Mouse (Mus musculus) forebrain, embryonic 16.5 days (tissue): ENCODE measurements around the gene Dda1. TPM values are rescaled to one million over a fixed set of nuclear protein-coding genes. Genes with fewer than 3 reads are reported as not detected.

Source experiments
- ATAC-seq: fragments of 200-750 bp; cut with Nextera tagmentation; 2 replicates; pipeline ENCODE4 v1.8.0; 2017; ENCODE audit warnings: mild to moderate bottlenecking, moderate library complexity
- H3K27ac ChIP-seq: fragments of 300-500 bp; sonication (generic); 2 replicates; pipeline ENCODE4 v1.5.1; 2014; ENCODE audit warnings: low read length, control low read depth
- H3K27me3 ChIP-seq: fragments of 300-500 bp; sonication (generic); replicated peaks from 2 replicates; pipeline ENCODE4 v1.6.1; 2014; ENCODE audit warnings: low read length; ENCODE audit not compliant: control insufficient read depth, insufficient read depth
- H3K36me3 ChIP-seq: fragments of 300-500 bp; sonication (generic); 2 replicates; pipeline ENCODE4 v1.6.1; 2014; ENCODE audit not compliant: control insufficient read depth, insufficient read depth
- H3K4me1 ChIP-seq: fragments of 300-500 bp; sonication (generic); replicated peaks from 2 replicates; pipeline ENCODE4 v1.6.1; 2014; ENCODE audit warnings: low read length; ENCODE audit not compliant: control insufficient read depth, insufficient read depth
- H3K4me2 ChIP-seq: fragments of 300-500 bp; sonication (generic); 2 replicates; pipeline ENCODE4 v1.6.1; 2014; ENCODE audit warnings: mild to moderate bottlenecking, low read length, control low read depth
- H3K4me3 ChIP-seq: fragments of 300-500 bp; sonication (generic); replicated peaks from 2 replicates; pipeline ENCODE4 v1.5.1; 2014; ENCODE audit warnings: mild to moderate bottlenecking, low read length, control low read depth
- H3K9ac ChIP-seq: fragments of 300-500 bp; sonication (generic); replicated peaks from 2 replicates; pipeline ENCODE4 v1.6.1; 2014; ENCODE audit warnings: low read depth, low read length, control low read depth
- H3K9me3 ChIP-seq: fragments of 300-500 bp; sonication (generic); 2 replicates; pipeline ENCODE4 v1.6.1; 2016; ENCODE audit warnings: low read length; ENCODE audit not compliant: control insufficient read depth
- WGBS: fragments of 180-500 bp; shearing (Covaris S2); extraction: QIAGEN DNeasy Blood & Tissue Kit; methylation state at CpG from one replicate; pipeline ENCODE4 v1.1.7; 2014; 5-methylcytosine and 5-hydroxymethylcytosine counted together
- polyA plus RNA-seq: library from polyadenylated mRNA; unstranded; fragments of >200 nt; fragmentation: Nextera tagmentation; extraction: Ambion mirVana; gene quantifications from 2 replicates; pipeline ENCODE4 v1.2.1, GENCODE M21; 2015

Gene Dda1
- polyA plus RNA-seq, 1 experiment from 2014 or later, result 236 TPM

DNA sequence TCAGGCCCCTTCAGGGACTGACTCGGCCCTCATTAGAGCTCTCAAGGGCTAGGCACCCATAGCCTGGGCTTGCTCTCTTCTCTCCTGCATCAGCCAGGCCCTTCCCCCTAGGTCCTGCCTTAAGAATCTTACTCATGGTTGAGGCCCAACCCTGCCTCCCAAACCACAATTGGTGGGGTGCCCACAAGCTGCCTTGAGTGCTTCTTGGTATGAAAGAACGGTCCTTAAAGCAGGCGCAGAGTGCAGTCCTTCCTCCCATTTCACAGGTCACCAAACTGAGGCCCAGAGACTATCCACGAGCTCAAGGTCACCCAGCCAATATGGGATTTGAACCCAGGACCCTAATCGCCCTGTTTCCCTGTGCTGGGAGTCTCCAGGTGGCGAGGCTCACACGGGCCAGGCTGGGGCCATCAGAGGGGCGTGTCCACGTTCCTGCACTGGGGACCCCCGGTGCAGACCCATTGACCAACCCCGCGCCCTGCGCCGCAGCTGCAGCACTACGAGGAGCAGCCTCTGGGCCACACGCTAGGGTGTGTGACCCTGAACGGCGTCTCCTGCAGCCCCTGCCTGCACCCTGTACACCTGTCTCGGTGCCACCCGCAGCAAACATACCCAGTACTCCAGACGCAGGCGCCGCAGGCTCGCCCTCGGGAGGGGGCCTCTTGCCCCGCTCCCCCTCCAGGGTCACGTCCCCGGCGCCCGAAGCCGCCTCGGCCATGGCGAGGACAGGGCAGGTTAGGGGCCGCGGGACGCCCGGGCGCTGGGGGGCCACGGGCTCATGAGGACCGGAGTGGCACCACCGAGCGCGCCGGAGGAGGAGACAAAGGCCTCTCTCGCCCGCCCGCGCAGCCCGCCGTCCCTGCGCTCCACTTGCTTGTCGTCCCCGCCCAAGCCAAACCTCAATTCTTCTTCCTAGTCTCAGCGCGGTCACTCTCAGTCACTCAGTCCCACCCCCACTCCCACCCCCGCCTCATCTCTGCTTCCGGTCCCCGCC, 16.4 kb downstream of the Dda1 start, which contains the start of gene Ano8:
Gene Ano8, minus strand, starts transcription at position 822 of the 994 bp plus-strand sequence.
- peak within 1 kb of the TSS; percentile 100 for H3K9ac ChIP-seq
- H3K4me2 ChIP-seq, result peak within 1 kb of the TSS; percentile 84
- peaks cover 5% of the 10 kb centered on the region; the same call in 1 of the 2 replicates for H3K36me3 ChIP-seq
- peaks cover 45% of the 10 kb centered on the region for H3K4me1 ChIP-seq
- H3K27me3 ChIP-seq, result no peaks in the 10 kb centered on the region
- ATAC-seq, result peak; percentile 86
- no peaks in the 10 kb centered on the region for H3K9me3 ChIP-seq
- peak within 1 kb of the TSS; percentile 86 for H3K27ac ChIP-seq
- peak within 1 kb of the TSS; percentile 83 for H3K4me3 ChIP-seq
- WGBS, result 4% methylated on average over 58 of the region's 58 CpGs

DNA sequence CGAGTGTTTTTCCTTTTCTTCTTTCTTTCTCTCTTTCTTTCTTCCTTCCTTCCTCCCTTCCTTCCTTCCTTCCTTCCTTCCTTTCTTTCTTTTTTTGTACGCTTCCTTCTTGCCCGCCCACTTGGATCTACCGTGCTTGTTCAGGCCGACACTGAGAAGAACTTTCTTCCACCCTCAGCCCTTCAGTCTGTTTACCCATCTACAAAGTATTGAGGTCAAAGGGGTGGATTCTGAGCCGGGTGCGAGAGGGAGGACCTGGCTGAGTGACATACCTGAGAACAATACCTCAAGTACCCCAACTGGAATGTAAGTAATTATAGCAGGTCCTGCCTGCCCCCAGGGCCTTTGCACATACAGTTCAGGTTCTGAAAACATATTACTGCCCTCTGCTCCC, 17.1 kb downstream of the Dda1 start:
- Histone ChIP-seq H3K36me3 (peaks cover 5% of the 10 kb centered on the region; the same call in 1 of the 2 replicates), H3K4me2 (peak overlapping the region; percentile 84), H3K9me3 (no peaks in the 10 kb centered on the region), H3K27me3 (no peaks in the 10 kb centered on the region), H3K4me3 (peak overlapping the region; percentile 83), H3K4me1 (peaks cover 45% of the 10 kb centered on the region), H3K27ac (peak overlapping the region; percentile 66), H3K9ac (peak overlapping the region; percentile 50)
- ATAC-seq, result no peak
- WGBS, result 12% methylated on average over 7 of the region's 7 CpGs

DNA sequence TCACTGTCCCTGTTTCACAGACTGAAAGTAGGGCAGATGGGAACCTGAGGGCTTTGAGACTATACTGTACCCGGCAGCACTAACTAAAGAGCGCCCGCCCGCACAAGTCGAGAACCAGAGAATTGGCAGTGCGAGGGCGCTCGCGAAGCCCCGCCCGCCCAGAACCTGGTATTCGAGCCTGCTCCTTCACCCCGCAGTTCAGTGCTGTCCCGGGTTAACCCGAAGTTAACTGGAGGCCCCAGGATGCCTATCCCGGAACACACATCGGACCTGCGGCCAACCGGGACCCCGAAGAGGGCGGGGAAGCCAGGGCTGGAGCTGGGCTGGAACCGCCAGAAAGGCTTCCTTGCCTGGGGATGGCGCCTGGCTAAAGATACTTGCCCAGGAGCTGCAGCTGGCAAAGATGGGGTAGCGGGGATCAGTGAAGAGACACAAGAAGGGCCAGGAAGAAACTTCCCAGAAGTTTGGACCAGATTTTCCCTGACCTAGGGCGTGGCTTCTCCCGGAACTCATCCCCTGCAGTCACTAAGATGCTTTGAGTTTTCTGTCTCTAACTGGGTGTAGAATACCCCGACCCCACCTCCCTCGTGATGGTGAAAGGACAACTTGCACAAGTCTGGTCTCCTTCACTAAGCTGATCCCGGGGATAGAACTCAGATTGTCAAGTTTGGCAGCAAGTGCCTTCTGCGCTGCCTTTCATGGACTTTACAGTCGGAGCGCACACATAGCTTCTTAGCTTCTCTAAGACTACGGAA, 18.9 kb downstream of the Dda1 start, which contains the start of gene Gtpbp3:
Gene Gtpbp3, plus strand, starts transcription at position 413 of the 755 bp plus-strand sequence.
- H3K27me3 ChIP-seq, result no peaks in the 10 kb centered on the region
- H3K36me3 ChIP-seq, result peaks cover 3% of the 10 kb centered on the region; the same call in 1 of the 2 replicates
- peak; percentile 36 for ATAC-seq
- H3K9ac ChIP-seq, result peak within 1 kb of the TSS; percentile 66
- H3K4me3 ChIP-seq, result peak within 1 kb of the TSS; percentile 76
- peaks cover 45% of the 10 kb centered on the region for H3K4me1 ChIP-seq
- peak within 1 kb of the TSS; percentile 64 for H3K27ac ChIP-seq
- H3K4me2 ChIP-seq, result peak within 1 kb of the TSS; percentile 98
- H3K9me3 ChIP-seq, result no peaks in the 10 kb centered on the region
- under 1% methylated on average over 33 of the region's 33 CpGs for WGBS

DNA sequence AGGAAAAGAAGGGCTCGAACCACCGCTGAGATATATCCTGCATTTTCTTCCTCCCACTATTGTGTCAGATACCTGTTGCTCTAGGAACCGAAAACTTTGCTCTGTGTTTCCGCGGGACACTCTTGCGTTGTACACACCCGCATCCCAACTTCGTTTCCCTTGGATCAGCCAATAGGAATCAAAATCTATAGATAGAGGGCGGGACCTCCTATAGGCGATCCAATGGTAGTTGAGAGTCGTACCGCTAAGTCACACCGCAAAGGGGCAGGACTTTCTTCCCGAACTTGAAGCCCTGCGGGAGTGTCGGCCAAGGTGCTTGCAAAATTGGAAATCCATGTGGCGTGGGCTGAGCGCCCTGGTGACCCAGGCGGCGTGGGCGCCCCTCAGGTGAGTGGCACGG, 19.5 kb downstream of the Dda1 start:
- H3K9ac ChIP-seq, result peak overlapping the region; percentile 66
- peaks cover 40% of the 10 kb centered on the region for H3K4me1 ChIP-seq
- H3K4me2 ChIP-seq, result peak overlapping the region; percentile 98
- H3K27ac ChIP-seq, result no peak overlapping the region
- H3K4me3 ChIP-seq, result peak overlapping the region; percentile 76
- no peaks in the 10 kb centered on the region for H3K27me3 ChIP-seq
- H3K9me3 ChIP-seq, result no peaks in the 10 kb centered on the region
- WGBS, result 0% methylated on average over 22 of the region's 22 CpGs
- ATAC-seq, result peak; percentile 88
- H3K36me3 ChIP-seq, result peaks cover 5% of the 10 kb centered on the region; the same call in 1 of the 2 replicates

DNA sequence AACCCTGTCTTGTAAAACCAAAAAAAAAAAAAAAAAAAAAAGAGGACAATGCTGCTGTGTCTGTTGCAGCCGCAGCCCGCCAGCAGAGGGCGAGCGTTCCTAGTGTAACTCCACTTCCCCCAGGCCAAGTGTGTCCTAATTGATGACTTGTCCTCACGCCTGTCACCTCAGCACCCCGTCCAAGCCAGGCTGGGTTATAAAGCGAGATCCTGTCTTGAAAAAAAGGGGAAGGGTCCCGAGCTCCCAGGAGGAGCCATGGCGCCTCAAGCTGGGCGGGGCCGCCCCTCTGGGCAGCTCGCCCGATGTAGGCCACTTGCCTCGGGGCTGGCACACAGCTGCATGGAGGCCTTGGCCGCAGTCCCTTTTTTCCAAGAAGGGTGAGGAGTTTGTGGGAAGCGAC, 26.0 kb downstream of the Dda1 start:
- Histone ChIP-seq H3K4me2 (peak overlapping the region; percentile 47), H3K27ac (peak overlapping the region; percentile 50; the same call in 1 of the 2 replicates), H3K36me3 (peaks cover 5% of the 10 kb centered on the region; the same call in 1 of the 2 replicates), H3K27me3 (no peaks in the 10 kb centered on the region), H3K4me1 (peaks cover 6% of the 10 kb centered on the region), H3K9ac (no peak overlapping the region; the same call in 1 of the 2 replicates), H3K9me3 (no peaks in the 10 kb centered on the region), H3K4me3 (peak overlapping the region; percentile 23; the same call in 1 of the 2 replicates)
- 16% methylated on average over 15 of the region's 16 CpGs for WGBS
- peak; percentile 67 for ATAC-seq

DNA sequence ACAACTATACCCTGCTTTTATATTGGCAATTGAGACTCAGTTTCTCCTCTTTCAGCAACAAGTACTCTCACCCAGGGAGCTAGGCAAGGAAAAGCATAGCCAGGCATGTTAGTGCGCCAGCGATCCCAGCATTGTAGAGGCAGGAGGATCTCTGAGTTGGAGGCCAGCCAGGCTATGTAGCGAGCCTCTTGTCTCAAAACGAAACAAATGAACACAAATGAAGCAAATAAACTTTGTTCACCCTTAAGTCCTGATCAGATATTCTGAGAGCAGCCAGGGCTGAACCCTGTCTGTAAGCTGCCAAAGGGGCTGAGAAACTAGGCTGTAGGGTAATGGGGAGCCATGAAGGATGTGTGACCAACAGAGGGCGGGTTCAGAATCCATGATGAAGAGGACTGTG, 26.8 kb downstream of the Dda1 start:
- no peak for ATAC-seq

DNA sequence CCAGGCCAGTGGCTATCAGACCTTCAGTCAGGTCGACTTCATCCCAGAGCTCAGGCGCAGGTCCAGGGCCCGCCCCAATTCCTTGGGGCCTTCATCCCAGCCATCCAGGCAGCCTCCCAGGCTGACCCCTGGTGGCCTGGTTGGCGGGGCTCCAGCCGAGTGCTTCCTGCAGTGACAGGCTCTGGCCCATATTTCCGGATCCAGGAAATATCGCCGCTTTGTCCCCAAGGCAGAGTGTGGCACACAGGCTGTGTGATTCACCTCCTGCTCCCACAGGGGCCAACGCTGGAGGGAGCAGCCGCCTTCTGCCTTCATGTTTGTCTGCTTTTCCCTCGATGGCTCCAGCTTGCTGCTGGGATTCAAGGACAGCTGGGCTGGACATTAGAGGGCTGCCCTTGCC, 27.5 kb downstream of the Dda1 start:
- H3K4me2 ChIP-seq, result no peak overlapping the region
- no peak for ATAC-seq
- H3K4me3 ChIP-seq, result no peak overlapping the region
- H3K4me1 ChIP-seq, result peaks cover 6% of the 10 kb centered on the region
- H3K27ac ChIP-seq, result no peak overlapping the region
- no peak overlapping the region for H3K9ac ChIP-seq
- no peaks in the 10 kb centered on the region for H3K9me3 ChIP-seq
- peaks cover 5% of the 10 kb centered on the region; the same call in 1 of the 2 replicates for H3K36me3 ChIP-seq
- WGBS, result 58% methylated on average over 11 of the region's 11 CpGs
- H3K27me3 ChIP-seq, result no peaks in the 10 kb centered on the region

More for the DNA sequence above, 26.8 kb downstream of the Dda1 start:
- H3K4me3 ChIP-seq, result no peak overlapping the region
- H3K36me3 ChIP-seq, result peaks cover 5% of the 10 kb centered on the region; the same call in 1 of the 2 replicates
- no peaks in the 10 kb centered on the region for H3K27me3 ChIP-seq
- H3K27ac ChIP-seq, result no peak overlapping the region
- peaks cover 6% of the 10 kb centered on the region for H3K4me1 ChIP-seq
- H3K9ac ChIP-seq, result no peak overlapping the region
- H3K4me2 ChIP-seq, result no peak overlapping the region
- no peaks in the 10 kb centered on the region for H3K9me3 ChIP-seq
- 75% methylated on average over 5 of the region's 5 CpGs for WGBS

DNA sequence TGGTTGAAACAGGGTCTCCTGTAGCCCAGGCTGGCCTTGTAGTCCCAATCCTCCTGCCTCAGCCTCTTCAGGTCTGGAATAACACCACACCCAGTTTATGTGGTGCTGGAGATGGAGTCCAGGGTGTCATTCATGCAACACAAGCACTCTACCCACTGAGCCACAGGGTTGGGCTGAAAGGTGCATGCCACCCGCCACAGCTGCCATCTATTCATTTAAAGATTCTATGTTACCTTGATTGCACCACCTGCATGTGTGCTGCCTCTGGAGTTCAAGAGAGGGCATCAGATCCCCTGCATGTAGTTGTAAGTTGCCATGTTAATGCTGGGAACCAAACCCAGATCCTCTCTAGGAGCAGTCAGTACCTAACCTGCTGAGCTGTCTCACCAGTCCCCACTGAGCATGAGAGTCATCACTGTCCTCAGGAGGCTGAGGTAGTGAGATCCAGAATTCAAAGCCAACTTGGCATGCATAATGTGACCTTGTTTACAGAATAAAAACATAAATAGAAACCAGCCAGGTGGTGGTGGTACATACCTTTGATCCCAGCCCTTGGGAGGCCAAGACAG, 28.2 kb downstream of the Dda1 start:
- H3K27me3 ChIP-seq, result no peaks in the 10 kb centered on the region
- H3K9me3 ChIP-seq, result no peaks in the 10 kb centered on the region
- no peak overlapping the region for H3K4me3 ChIP-seq
- H3K4me1 ChIP-seq, result peaks cover 6% of the 10 kb centered on the region
- WGBS, result 100% methylated on average over 1 of the region's 1 CpGs
- no peak overlapping the region for H3K27ac ChIP-seq
- no peak for ATAC-seq
- no peak overlapping the region for H3K4me2 ChIP-seq
- H3K9ac ChIP-seq, result 0 out of 2 replicates have a peak overlapping the region, but pooled peaks have one; percentile 7
- H3K36me3 ChIP-seq, result peaks cover 5% of the 10 kb centered on the region; the same call in 1 of the 2 replicates
